Mouse (Mus musculus): ENCODE data around the gene Rrp1.

- TF ChIP-seq CTCF (IDR thresholded peaks at IDR 0.05; ENCODE audit: extremely low read depth, insufficient read length, insufficient replicate concordance, low read depth, low read length): no peak
- no peak for TF ChIP-seq POLR2A (IDR thresholded peaks at IDR 0.05; ENCODE audit: low read depth, low read length)
These were observed 5.0 kb upstream of the Rrp1 start for GRCm38 (mm10) chr10:78417888-78418287.
